ENCODE assay signal across 13 mouse cellular contexts in genomic region chr8:11135135-11135534, GRCm38 (mm10).
"Had no signal": no experiment of that assay in that cellular context is flagged by ENCODE, and none has a peak within 500 bp of the region (broad histone marks: within the 10 kb centered on the region; RNA-seq: fewer than 3 reads in every experiment).

No protein-coding gene starts in this region.

- DNase-seq: kidney, adult 2 months; liver, embryonic 13.5 days; liver, postnatal 0 days; right cerebral cortex, postnatal 14 days; thymus, postnatal 4 days had no signal

- H3K4me1 ChIP-seq: kidney, embryonic 15.5 days; limb, embryonic 15.5 days; liver, embryonic 13.5 days; midbrain, embryonic 12.5 days; stomach, embryonic 15.5 days had no signal

- H3K27me3 ChIP-seq: kidney, embryonic 15.5 days; limb, embryonic 15.5 days; liver, embryonic 13.5 days; midbrain, embryonic 12.5 days; stomach, embryonic 15.5 days had no signal

- H3K9me3 ChIP-seq: kidney, embryonic 15.5 days; limb, embryonic 15.5 days; liver, embryonic 13.5 days; midbrain, embryonic 12.5 days; stomach, embryonic 15.5 days had no signal

- H3K9ac ChIP-seq: kidney, embryonic 15.5 days; limb, embryonic 15.5 days; liver, embryonic 13.5 days; liver, postnatal 0 days; midbrain, embryonic 12.5 days; stomach, embryonic 15.5 days had no signal

- ATAC-seq: midbrain, embryonic 16.5 days had no signal

- H3K27ac ChIP-seq: kidney, embryonic 15.5 days; left cerebral cortex, adult 2 months; limb, embryonic 15.5 days; liver, embryonic 13.5 days; macrophage; midbrain, embryonic 12.5 days; stomach, embryonic 15.5 days had no signal

- H3K4me2 ChIP-seq: kidney, embryonic 15.5 days; limb, embryonic 15.5 days; liver, embryonic 13.5 days; midbrain, embryonic 12.5 days; stomach, embryonic 15.5 days had no signal

- H3K36me3 ChIP-seq: kidney, embryonic 15.5 days; limb, embryonic 15.5 days; liver, embryonic 13.5 days; midbrain, embryonic 12.5 days; stomach, embryonic 15.5 days had no signal

- H3K4me3 ChIP-seq: kidney, embryonic 15.5 days; left cerebral cortex, adult 2 months; limb, embryonic 15.5 days; liver, embryonic 13.5 days; megakaryocyte, embryonic 14.5 days; midbrain, embryonic 12.5 days; stomach, embryonic 15.5 days had no signal
